Mouse (Mus musculus) inflammation-experienced regulatory T-cells, adult 6 months (primary cell): ENCODE measurements around the gene Agbl3. TPM values are rescaled to one million over a fixed set of nuclear protein-coding genes. Genes with fewer than 3 reads are reported as not detected.

ENCODE experiments used
- ATAC-seq: one replicate; pipeline ENCODE4 v1.8.0; 2017
- polyA plus RNA-seq, 3 experiments: library from polyadenylated mRNA; unstranded; fragments of 100-300 nt; shearing (Covaris generic); gene quantifications; one replicate each; pipeline ENCODE4 v1.2.1; 2017

The Agbl3 gene
- polyA plus RNA-seq, 3 experiments from 2014 or later = 1.7 to 2.6 (median 2.3) TPM

- no peak for ATAC-seq
These were observed 127.5 kb downstream of the Agbl3 start for GRCm38 (mm10) chr6:34907696-34908260.

Other genes with a start within 250 kb of the Agbl3 start
- gene Cald1, start 181.9 kb upstream of the Agbl3 start, polyA plus RNA-seq = under 1 TPM in 2 of 3 experiments, not detected in 1; 0.21 to 0.59 TPM
- 10 to 100 TPM; 16.8 to 30.9 (median 17.3) TPM for gene Tmem140, start 82.7 kb downstream of the Agbl3 start, polyA plus RNA-seq
- gene Cyren, start 97.6 kb downstream of the Agbl3 start, polyA plus RNA-seq = 1 to 10 TPM; 5.7 to 6.7 (median 6.5) TPM
- gene Wdr91, start 130.4 kb downstream of the Agbl3 start, polyA plus RNA-seq = 10 to 100 TPM; 15.2 to 23.5 (median 19.1) TPM
- not detected for gene Stra8, start 139.7 kb downstream of the Agbl3 start, polyA plus RNA-seq
- gene Slc23a4, start 208.0 kb downstream of the Agbl3 start, polyA plus RNA-seq = under 1 TPM in 1 of 3 experiments, not detected in 2; 0.59 TPM